Mouse (Mus musculus) liver, postnatal 0 days (tissue): Measurements from ENCODE around the gene Pccb.

ENCODE experiments used
- CTCF ChIP-seq: sonication (generic); IDR thresholded peaks from 2 replicates; pipeline ENCODE4 v1.5.1; 2016; ENCODE audit warnings: antibody characterized with exemption, low read depth
- EP300 ChIP-seq: IDR thresholded peaks from 2 replicates; pipeline ENCODE4 v1.6.1; 2016; ENCODE audit warnings: antibody characterized with exemption, low read depth, mild to moderate bottlenecking

GRCm38 (mm10) chr9:101078579-101078978 lies 43.9 kb upstream of the Pccb start:
- TF ChIP-seq CTCF = no peak
- TF ChIP-seq EP300 = no peak
